Mouse (Mus musculus) right cerebral cortex, postnatal 25 days (tissue): ENCODE data around the gene Nfkb2.

ENCODE experiments used
- DNase-seq: peaks from one replicate; pipeline ENCODE4 v3.0.0; 2022

Gene Nfkb2

GRCm38 (mm10) chr19:46348761-46349458 lies 44.8 kb downstream of the Nfkb2 start:
- peak; percentile 94 for DNase-seq

GRCm38 (mm10) chr19:46349550-46349949 lies 45.4 kb downstream of the Nfkb2 start:
- no peak for DNase-seq

GRCm38 (mm10) chr19:46350168-46350932 lies 46.2 kb downstream of the Nfkb2 start, which contains the start of gene 2310034G01Rik:
Gene 2310034G01Rik, minus strand, starts transcription at chr19:46350302.
- DNase-seq: no peak

- DNase-seq: peak; percentile 90
Measured at GRCm38 (mm10) chr19:46356701-46357138, 52.6 kb downstream of the Nfkb2 start.

GRCm38 (mm10) chr19:46357344-46358280 lies 53.5 kb downstream of the Nfkb2 start:
- DNase-seq: no peak

- DNase-seq: no peak
Measured at GRCm38 (mm10) chr19:46358381-46358780, 54.3 kb downstream of the Nfkb2 start.
